ENCODE assay signal across 12 mouse cellular contexts in the genomic region with DNA sequence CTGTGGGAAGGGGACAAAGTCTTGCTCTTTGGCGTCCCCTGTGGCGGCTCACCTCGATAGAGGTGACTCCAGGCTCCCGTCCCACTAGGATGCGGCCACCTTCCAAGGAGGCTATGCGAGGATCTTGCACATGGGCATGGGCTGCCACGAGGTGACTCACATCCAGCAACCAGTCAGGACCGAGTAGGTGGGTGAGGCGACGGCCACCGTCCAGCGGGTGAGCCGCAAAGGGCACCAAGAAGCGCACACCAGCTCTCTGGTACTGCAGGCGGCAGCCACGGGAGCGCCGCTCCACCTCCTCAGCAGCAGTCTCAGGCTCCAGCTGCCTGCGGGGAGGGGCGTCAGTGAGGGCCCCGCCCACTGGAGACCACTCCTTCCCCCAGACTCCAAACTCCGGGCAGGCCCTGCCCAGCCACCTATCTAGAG. TPM values are rescaled to one million over a fixed set of nuclear protein-coding genes. Genes with fewer than 3 reads are reported as not detected.
A peak's percentile ranks its signal among the peaks of the same experiment; 100 is the strongest.
DNase-seq lines count a peak whose midpoint lies in the region; ATAC-seq and TF ChIP-seq lines count a peak whose summit lies in the region.
"Had no signal": no experiment of that assay in that cellular context is flagged by ENCODE, and none has a peak within 500 bp of the region (broad histone marks: within the 10 kb centered on the region; RNA-seq: fewer than 3 reads in every experiment).

No protein-coding gene starts in this region.

- H3K27me3 ChIP-seq in forebrain, embryonic 11.5 days (ENCODE audit: control insufficient read depth, insufficient read depth, low read length): no peaks in the 10 kb centered on the region
- no peaks in the 10 kb centered on the region for H3K27me3 ChIP-seq in forebrain, embryonic 10.5 days (ENCODE audit: poor library complexity, severe bottlenecking)
- H3K27me3 ChIP-seq in liver, embryonic 11.5 days (replicated peaks; ENCODE audit: control insufficient read depth, insufficient read depth, low read length): no peaks in the 10 kb centered on the region
- no peaks in the 10 kb centered on the region; the same call in 1 of the 2 replicates for H3K27me3 ChIP-seq in liver, embryonic 12.5 days (replicated peaks)
- H3K27me3 ChIP-seq in thymus, adult 2 months (ENCODE audit: control insufficient read depth, insufficient read depth, low read length): no peaks in the 10 kb centered on the region

- no peak for TF ChIP-seq CTCF in thymus, adult 2 months (IDR thresholded peaks at IDR 0.05; ENCODE audit: borderline replicate concordance, control insufficient read depth, extremely low read depth, insufficient read depth, low read length, poor library complexity)

- no peak for TF ChIP-seq POLR2A in thymus, adult 2 months (IDR thresholded peaks at IDR 0.05; ENCODE audit: control insufficient read depth, extremely low read depth, insufficient read depth, low read length, poor library complexity)

- no peak overlapping the region for H3K4me3 ChIP-seq in forebrain, embryonic 11.5 days (ENCODE audit: low read depth, low read length)
- H3K4me3 ChIP-seq in forebrain, embryonic 10.5 days: no peak overlapping the region
- H3K4me3 ChIP-seq in liver, embryonic 11.5 days (ENCODE audit: low read depth, low read length): no peak overlapping the region
- no peak overlapping the region for H3K4me3 ChIP-seq in liver, embryonic 12.5 days
- no peak overlapping the region for H3K4me3 ChIP-seq in thymus, adult 2 months (ENCODE audit: control insufficient read depth, insufficient read depth, low read length)
- H3K4me3 ChIP-seq: myocyte had no signal

- no peak for DNase-seq in forebrain, embryonic 11.5 days (ENCODE audit: low spot score)
- DNase-seq in forebrain, embryonic 10.5 days (ENCODE audit: extremely low spot score, low spot score): no peak
- DNase-seq in liver: peak; percentile 19
- DNase-seq in liver, embryonic 11.5 days (ENCODE audit: low spot score): no peak
- DNase-seq in embryo, embryonic 10 days (ENCODE audit: low spot score): peak; percentile 51
- DNase-seq in spleen, postnatal 36 days (ENCODE audit: low spot score in 2 of 2): no peak
- no peak for DNase-seq in thymus, adult 2 months

- H3K4me1 ChIP-seq in forebrain, embryonic 11.5 days (replicated peaks; ENCODE audit: control insufficient read depth, insufficient read depth, low read length): no peaks in the 10 kb centered on the region
- H3K4me1 ChIP-seq in forebrain, embryonic 10.5 days: peaks cover 7% of the 10 kb centered on the region; the same call in 1 of the 2 replicates
- H3K4me1 ChIP-seq in liver, embryonic 11.5 days (replicated peaks; ENCODE audit: control insufficient read depth, insufficient read depth, low read length): no peaks in the 10 kb centered on the region
- H3K4me1 ChIP-seq in liver, embryonic 12.5 days: no peaks in the 10 kb centered on the region
- H3K4me1 ChIP-seq in thymus, adult 2 months (replicated peaks; ENCODE audit: control insufficient read depth, insufficient read depth, low read length): no peaks in the 10 kb centered on the region

- no peak overlapping the region for H3K27ac ChIP-seq in forebrain, embryonic 11.5 days (ENCODE audit: low read depth, low read length)
- no peak overlapping the region for H3K27ac ChIP-seq in forebrain, embryonic 10.5 days
- H3K27ac ChIP-seq in liver, embryonic 11.5 days (ENCODE audit: low read depth, low read length): no peak overlapping the region
- no peak overlapping the region for H3K27ac ChIP-seq in liver, embryonic 12.5 days
- no peak overlapping the region for H3K27ac ChIP-seq in thymus, adult 2 months (ENCODE audit: control insufficient read depth, insufficient read depth, low read length)

- H3K9ac ChIP-seq in forebrain, embryonic 11.5 days (ENCODE audit: low read length): no peak overlapping the region
- H3K9ac ChIP-seq in liver, embryonic 11.5 days (ENCODE audit: low read depth, low read length): no peak overlapping the region
- H3K9ac ChIP-seq in liver, embryonic 12.5 days: no peak overlapping the region

- H3K36me3 ChIP-seq in forebrain, embryonic 11.5 days (ENCODE audit: control insufficient read depth, insufficient read depth, low read length): peaks cover 43% of the 10 kb centered on the region
- H3K36me3 ChIP-seq in forebrain, embryonic 10.5 days (replicated peaks): peaks cover 96% of the 10 kb centered on the region
- H3K36me3 ChIP-seq in liver, embryonic 11.5 days (ENCODE audit: control insufficient read depth, insufficient read depth, low read length): peaks cover 15% of the 10 kb centered on the region
- peaks cover 42% of the 10 kb centered on the region for H3K36me3 ChIP-seq in liver, embryonic 12.5 days
- H3K36me3 ChIP-seq in thymus, adult 2 months (ENCODE audit: control insufficient read depth, insufficient read depth, low read length): no peaks in the 10 kb centered on the region

- WGBS in forebrain, embryonic 11.5 days: 47% methylated on average over 22 of the region's 22 CpGs
- 48% methylated on average over 22 of the region's 22 CpGs for WGBS in forebrain, embryonic 10.5 days
- WGBS in liver, embryonic 11.5 days: 40% methylated on average over 22 of the region's 22 CpGs
- WGBS in liver, embryonic 12.5 days (ENCODE audit: insufficient replicate concordance): 39% methylated on average over 22 of the region's 22 CpGs
- 92% methylated on average over 22 of the region's 22 CpGs for WGBS in thymus, adult 2 months

- no peaks in the 10 kb centered on the region for H3K9me3 ChIP-seq in forebrain, embryonic 11.5 days (ENCODE audit: control insufficient read depth, low read length)
- no peaks in the 10 kb centered on the region for H3K9me3 ChIP-seq in forebrain, embryonic 10.5 days
- no peaks in the 10 kb centered on the region for H3K9me3 ChIP-seq in liver, embryonic 11.5 days (ENCODE audit: control insufficient read depth, low read length)
- no peaks in the 10 kb centered on the region for H3K9me3 ChIP-seq in liver, embryonic 12.5 days (replicated peaks)

- H3K4me2 ChIP-seq in forebrain, embryonic 11.5 days (ENCODE audit: low read depth, low read length, severe bottlenecking): no peak overlapping the region
- no peak overlapping the region for H3K4me2 ChIP-seq in liver, embryonic 11.5 days
- no peak overlapping the region for H3K4me2 ChIP-seq in liver, embryonic 12.5 days

- ATAC-seq in forebrain, embryonic 11.5 days (replicated peaks; ENCODE audit: low FRiP score): peak; percentile 55; the same call in 1 of the 2 replicates
- no peak for ATAC-seq in liver, embryonic 11.5 days (replicated peaks; ENCODE audit: low FRiP score)
- ATAC-seq in liver, embryonic 12.5 days: peak; percentile 6; the same call in 1 of the 2 replicates
- ATAC-seq: inflammation-experienced regulatory T-cells, adult 6 months had no signal

RNA-seq across cellular contexts. Expression of a gene that starts 9.7 kb away (rescaled TPM):
- polyA plus RNA-seq in forebrain, embryonic 11.5 days (2014; fragmentation: Nextera tagmentation; extraction: Ambion mirVana): 87.1 and 95.1 TPM in 2 replicates
- 110 and 115 TPM in 2 replicates for polyA plus RNA-seq in forebrain, embryonic 10.5 days (2016; fragmentation: Nextera tagmentation; extraction: Ambion mirVana)
- 27.2 and 27.7 TPM in 2 replicates for polyA plus RNA-seq in liver, embryonic 11.5 days (2014; fragmentation: Nextera tagmentation; extraction: Ambion mirVana)
- 10.6 TPM in 2 replicates for polyA plus RNA-seq in liver, embryonic 12.5 days (2016; fragmentation: Nextera tagmentation; extraction: Ambion mirVana)
- 10.4 and 11.0 TPM in 2 replicates for polyA plus RNA-seq in thymus, adult 2 months (2012; rRNA removed)

RNA-seq across cellular contexts. Expression of a gene that starts 20.6 kb away (rescaled TPM):
- polyA plus RNA-seq in forebrain, embryonic 11.5 days (2014; fragmentation: Nextera tagmentation; extraction: Ambion mirVana): 0.19 and 0.20 TPM in 2 replicates
- 0.32 and 0.37 TPM in 2 replicates for polyA plus RNA-seq in forebrain, embryonic 10.5 days (2016; fragmentation: Nextera tagmentation; extraction: Ambion mirVana)
- 1.1 and 1.2 TPM in 2 replicates for polyA plus RNA-seq in liver, embryonic 11.5 days (2014; fragmentation: Nextera tagmentation; extraction: Ambion mirVana)
- 1.0 and 1.2 TPM in 2 replicates for polyA plus RNA-seq in liver, embryonic 12.5 days (2016; fragmentation: Nextera tagmentation; extraction: Ambion mirVana)
- polyA plus RNA-seq in thymus, adult 2 months (2012; rRNA removed): 26.1 and 29.7 TPM in 2 replicates

RNA-seq across cellular contexts. Expression of a gene that starts 21.7 kb away (rescaled TPM):
- polyA plus RNA-seq in forebrain, embryonic 11.5 days (2014; fragmentation: Nextera tagmentation; extraction: Ambion mirVana): 44.3 and 45.9 TPM in 2 replicates
- polyA plus RNA-seq in forebrain, embryonic 10.5 days (2016; fragmentation: Nextera tagmentation; extraction: Ambion mirVana): 51.4 and 53.8 TPM in 2 replicates
- 42.7 and 45.4 TPM in 2 replicates for polyA plus RNA-seq in liver, embryonic 11.5 days (2014; fragmentation: Nextera tagmentation; extraction: Ambion mirVana)
- 28.2 and 28.5 TPM in 2 replicates for polyA plus RNA-seq in liver, embryonic 12.5 days (2016; fragmentation: Nextera tagmentation; extraction: Ambion mirVana)
- 64.9 and 71.8 TPM in 2 replicates for polyA plus RNA-seq in thymus, adult 2 months (2012; rRNA removed)

RNA-seq across cellular contexts. Expression of a gene that starts 30.2 kb away (rescaled TPM):
- polyA plus RNA-seq in forebrain, embryonic 11.5 days (2014; fragmentation: Nextera tagmentation; extraction: Ambion mirVana): 0.28 TPM in 1 of 2 replicates, not detected in the other
- not detected in 2 replicates for polyA plus RNA-seq in forebrain, embryonic 10.5 days (2016; fragmentation: Nextera tagmentation; extraction: Ambion mirVana)
- polyA plus RNA-seq in liver, embryonic 11.5 days (2014; fragmentation: Nextera tagmentation; extraction: Ambion mirVana): not detected in 2 replicates
- not detected in 2 replicates for polyA plus RNA-seq in liver, embryonic 12.5 days (2016; fragmentation: Nextera tagmentation; extraction: Ambion mirVana)
- 317 and 321 TPM in 2 replicates for polyA plus RNA-seq in thymus, adult 2 months (2012; rRNA removed)
- polyA plus RNA-seq: heart, embryonic 14.5 days; myocyte; testis, adult 2 months had no signal

RNA-seq across cellular contexts. Expression of a gene that starts 34.9 kb away (rescaled TPM):
- polyA plus RNA-seq in forebrain, embryonic 11.5 days (2014; fragmentation: Nextera tagmentation; extraction: Ambion mirVana): 50.9 and 55.5 TPM in 2 replicates
- polyA plus RNA-seq in forebrain, embryonic 10.5 days (2016; fragmentation: Nextera tagmentation; extraction: Ambion mirVana): 43.8 and 47.1 TPM in 2 replicates
- 45.7 and 46.8 TPM in 2 replicates for polyA plus RNA-seq in liver, embryonic 11.5 days (2014; fragmentation: Nextera tagmentation; extraction: Ambion mirVana)
- polyA plus RNA-seq in liver, embryonic 12.5 days (2016; fragmentation: Nextera tagmentation; extraction: Ambion mirVana): 24.1 and 25.6 TPM in 2 replicates
- polyA plus RNA-seq in thymus, adult 2 months (2012; rRNA removed): 349 and 357 TPM in 2 replicates

Comparison
In these comparisons a context has a peak if more than half of its experiments do, and no peak if none do; other contexts are left out.
1. DNase-seq: peak in liver (single experiment) and embryo, embryonic 10 days (single experiment); none in forebrain, embryonic 11.5 days (single experiment), forebrain, embryonic 10.5 days (single experiment), liver, embryonic 11.5 days (single experiment), spleen, postnatal 36 days (0 of 2) and thymus, adult 2 months (single experiment).
2. RNA of a gene that starts 20.6 kb away (polyA plus RNA-seq): 26.1 to 29.7 TPM in thymus, adult 2 months; 1.0 to 1.2 TPM in liver, embryonic 12.5 days, 1.1 to 1.2 TPM in liver, embryonic 11.5 days, 0.32 to 0.37 TPM in forebrain, embryonic 10.5 days and 0.19 to 0.20 TPM in forebrain, embryonic 11.5 days; every median in the first group is over 10 times any median in the second.